Mouse (Mus musculus) megakaryocyte progenitor cell, adult 5-6 weeks (primary cell): Measurements from ENCODE around the gene Acadl. TPM values are rescaled to one million over a fixed set of nuclear protein-coding genes. Genes with fewer than 3 reads are reported as not detected.

Source experiments
- ATAC-seq: replicated peaks from 2 replicates; pipeline ENCODE4 v1.8.0; 2016; ENCODE audit warnings: mild to moderate bottlenecking, moderate TSS enrichment, inconsistent platforms; ENCODE audit not compliant: poor library complexity
- total RNA-seq, 2 experiments: library from RNA; stranded (forward) in 1 of 2; stranded (reverse) in 1 of 2; fragments of 157-497, 149-512 nt in 1 of 2; fragments of 200-1000 nt in 1 of 2; gene quantifications; 2 replicates each; pipeline versions ENCODE4 v1.2.3 to v1.2.4; 2015 to 2017

The Acadl gene
- total RNA-seq (2015) (82.3 and 89.0 TPM in 2 replicates), total RNA-seq (2017) (42.3 and 61.4 TPM in 2 replicates)

DNA sequence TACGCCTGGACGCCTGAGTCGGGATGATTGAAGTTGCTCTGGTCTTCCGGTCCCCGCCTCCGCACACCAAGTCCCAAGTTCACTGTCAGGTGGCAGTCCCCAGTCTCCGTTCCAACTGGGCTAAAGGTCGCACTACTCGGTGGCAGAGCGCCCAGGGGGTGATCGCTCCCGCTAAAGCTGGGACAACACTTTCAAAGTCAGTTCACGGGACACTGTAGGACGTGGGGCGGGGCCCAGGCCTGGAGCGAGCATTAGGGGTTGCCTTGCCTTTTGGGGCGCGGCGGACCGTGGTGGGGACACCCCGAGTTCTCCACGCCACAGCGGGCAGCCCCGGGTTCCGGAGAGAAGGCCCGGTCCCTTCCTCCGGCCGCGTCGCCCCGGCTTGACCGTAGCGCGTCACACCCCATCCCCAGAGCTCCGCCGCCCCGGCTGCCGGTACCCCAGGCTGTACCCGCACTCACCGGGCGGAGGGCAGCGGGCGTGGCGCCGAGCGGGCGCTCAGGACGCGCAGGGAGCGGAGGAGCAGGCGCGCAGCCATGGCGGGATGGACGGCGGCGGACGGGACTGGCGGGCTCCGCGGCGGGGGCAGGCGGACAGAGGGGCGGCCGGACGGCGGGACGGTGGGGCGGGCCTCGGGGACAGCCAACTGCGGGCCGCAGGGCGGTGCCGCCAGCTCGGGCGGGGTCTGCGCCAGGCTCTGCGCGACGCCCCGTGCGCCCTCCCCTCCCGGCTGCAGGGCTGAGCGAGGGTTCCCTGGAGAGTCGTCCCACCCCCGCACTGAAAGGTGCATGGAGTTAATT lies at the start of gene Acadl:
Acadl (minus strand) TSS at position 566 of the 800 bp plus-strand sequence.
- peak; percentile 75 for ATAC-seq

DNA sequence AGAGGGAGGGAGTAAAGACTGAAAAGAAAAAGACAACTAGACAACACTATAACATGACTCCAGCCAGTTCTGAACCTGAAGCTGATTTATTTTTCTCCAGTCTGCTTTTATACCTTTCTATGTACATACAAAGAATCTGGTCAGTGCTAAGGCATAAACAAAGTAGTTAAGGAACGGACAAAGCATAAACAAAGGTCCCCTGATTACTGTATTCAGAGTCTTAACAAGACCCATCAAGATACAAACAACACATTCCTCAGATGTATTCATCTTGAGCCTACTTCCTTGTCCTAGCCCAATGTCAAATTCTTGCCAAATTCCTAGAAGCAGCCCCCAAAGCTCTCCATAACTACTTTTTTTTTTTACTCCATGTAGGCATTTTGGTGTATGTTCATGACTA lies 49.2 kb upstream of the Acadl start:
- ATAC-seq, result no peak

DNA sequence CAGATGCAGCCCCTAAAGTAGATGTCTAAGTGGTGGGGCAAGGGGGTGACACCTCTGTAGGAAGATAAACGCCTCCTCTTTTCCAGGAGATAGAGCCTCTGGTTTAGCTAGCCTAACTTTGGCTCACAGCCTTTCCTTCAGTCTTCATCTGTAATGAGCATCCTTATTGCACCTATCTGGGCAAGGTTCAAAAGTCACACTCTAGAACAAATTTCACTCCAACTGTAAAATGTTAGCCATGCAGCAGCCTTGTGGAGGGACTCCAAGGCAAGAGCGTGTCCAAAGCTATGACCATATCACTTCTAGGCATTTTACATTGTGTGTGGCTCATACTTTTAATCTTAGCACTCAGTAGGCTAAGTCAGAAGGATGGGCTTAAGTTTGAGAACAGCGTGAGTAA lies 39.5 kb upstream of the Acadl start:
- ATAC-seq, result no peak

DNA sequence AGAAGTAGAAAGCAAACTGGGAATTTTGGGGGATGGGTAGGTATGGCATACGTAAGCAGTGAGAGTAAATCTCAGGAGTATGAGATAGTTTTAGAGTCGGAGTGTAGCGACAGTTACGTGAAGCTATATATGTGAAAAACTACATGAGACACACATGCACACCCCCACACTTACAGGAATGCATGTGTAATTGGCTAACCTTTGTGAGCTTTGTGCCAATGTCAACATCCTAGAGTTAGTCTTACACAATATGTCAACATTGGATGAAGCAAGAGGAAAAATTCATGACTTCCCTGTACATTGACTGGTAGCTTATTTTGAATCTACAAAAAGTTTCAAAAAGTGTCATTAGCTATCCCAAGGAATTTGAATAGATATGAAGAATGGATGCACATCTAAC lies 37.9 kb upstream of the Acadl start:
- ATAC-seq, result peak; percentile 71

DNA sequence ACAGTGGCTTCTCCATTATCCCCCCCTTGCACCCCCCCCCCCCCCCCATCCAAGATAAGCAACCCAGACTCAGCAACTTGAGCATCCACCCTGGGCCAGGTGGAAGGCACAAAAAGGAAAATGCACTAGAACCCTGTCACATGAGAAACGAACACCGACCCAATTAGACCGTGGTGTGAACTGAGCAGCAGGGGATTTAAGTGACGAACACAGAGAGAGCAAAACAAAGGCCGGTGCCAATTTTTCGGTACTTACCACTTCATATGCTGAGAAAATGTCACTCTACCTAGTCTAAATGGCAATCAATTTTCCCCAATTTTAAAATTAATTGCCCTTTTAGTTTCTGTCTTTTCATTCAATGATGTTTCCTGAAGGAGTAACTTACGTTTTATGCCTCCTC lies 35.2 kb upstream of the Acadl start:
- no peak for ATAC-seq

DNA sequence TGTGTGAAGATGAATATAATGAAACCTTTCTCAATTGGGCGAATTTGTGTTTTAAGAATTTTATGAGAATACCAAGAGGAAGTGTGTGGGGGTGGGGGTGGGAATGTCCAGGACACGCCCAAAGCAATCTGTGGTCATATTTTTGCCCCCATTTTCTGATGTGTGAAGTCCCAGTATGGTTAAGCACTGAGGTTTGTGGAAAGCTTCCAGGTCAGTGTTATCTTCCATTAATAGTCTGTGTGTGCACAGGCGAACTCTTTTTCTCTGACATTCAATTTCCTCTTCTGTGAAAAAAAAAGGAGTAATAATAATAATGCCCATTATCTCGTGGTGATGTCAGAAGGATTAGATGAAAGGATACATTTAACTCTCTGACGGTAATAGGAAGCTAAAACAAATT lies 33.5 kb upstream of the Acadl start:
- ATAC-seq, result peak; percentile 18

DNA sequence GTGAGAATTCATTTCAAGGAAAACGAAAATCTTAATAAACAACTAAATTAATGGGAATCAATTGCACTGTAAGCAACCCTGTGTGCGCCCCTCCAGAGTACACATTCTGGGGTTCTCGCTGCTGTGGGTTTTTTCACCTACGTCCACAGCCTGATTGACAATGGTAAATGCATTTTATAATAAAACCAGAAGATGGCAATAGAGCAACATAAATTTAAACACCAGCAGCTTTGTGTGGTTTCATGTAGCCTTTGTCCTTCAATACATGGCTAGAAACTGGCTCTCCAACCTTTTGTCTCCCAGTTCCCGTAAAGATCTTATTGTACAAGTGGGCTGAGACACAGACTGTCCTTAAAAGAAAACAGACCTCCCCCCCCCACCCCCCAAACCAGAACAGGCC lies 33.0 kb upstream of the Acadl start:
- peak; percentile 75 for ATAC-seq

DNA sequence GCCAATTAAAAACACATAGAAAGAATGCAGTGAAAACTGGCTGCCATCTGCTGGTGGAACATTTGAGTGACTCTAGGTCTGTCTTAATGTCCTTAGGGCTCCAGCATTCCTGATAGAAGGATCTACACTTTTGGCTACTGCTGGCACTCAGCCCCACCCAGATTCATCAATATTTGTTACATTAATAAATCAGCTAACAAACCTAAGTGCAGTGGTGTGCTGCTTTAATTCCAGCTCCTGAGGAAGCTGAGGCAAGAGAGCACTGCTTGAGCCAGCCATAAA lies 32.7 kb upstream of the Acadl start:
- peak; percentile 73 for ATAC-seq

DNA sequence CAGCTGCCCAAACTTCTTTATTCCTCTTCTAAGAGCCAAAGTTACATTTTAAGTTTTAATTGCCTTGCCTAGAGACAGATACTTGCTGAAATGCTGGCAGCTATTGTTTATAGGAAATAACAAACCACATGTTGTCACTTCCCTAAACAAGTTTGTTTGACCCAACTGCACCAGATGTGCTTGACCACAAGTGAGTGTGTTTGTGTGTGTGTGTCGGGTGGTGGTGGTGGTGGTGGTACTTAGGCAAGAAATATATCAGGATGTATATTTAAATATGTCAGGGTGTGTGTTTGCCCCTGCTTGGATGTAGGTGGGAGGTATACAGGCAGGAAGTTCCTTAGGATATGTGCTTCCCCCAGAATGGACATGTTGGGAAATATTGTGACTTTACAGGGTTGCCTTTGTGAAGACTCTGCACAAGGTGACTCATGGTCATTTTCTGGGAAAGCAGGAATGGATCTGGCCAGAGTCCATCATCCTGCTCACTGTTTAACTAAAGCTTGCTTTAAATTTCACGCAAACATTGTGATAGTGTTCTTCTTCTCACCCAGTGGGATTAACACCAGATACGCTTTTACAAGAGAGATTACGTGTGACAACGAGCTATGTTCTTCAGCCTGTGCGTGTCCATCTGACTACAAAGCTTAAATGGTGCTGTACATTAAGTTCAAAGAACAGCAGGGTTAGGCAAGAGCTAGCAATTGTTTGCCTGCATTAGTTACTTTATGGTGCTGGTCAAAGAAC lies 32.2 kb upstream of the Acadl start:
- peak; percentile 66 for ATAC-seq

DNA sequence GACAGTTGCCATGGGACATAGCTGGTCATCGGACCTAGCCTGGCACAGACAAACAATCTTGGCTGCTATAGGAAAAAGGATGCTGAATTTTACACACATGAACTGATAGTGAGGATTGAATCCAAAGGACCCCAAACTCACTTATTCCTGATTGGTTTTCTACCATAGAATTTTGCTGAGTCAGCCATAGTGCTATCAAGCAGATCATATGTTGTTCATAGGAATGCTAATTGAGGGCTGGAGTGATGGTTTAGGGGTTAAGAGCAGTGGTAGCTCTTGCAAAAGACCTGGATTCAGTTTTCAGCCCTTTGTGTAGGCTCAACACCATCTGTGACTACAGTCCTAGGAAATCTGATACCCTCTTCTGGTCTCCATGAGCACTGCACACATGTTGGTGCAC lies 24.1 kb upstream of the Acadl start:
- no peak for ATAC-seq

DNA sequence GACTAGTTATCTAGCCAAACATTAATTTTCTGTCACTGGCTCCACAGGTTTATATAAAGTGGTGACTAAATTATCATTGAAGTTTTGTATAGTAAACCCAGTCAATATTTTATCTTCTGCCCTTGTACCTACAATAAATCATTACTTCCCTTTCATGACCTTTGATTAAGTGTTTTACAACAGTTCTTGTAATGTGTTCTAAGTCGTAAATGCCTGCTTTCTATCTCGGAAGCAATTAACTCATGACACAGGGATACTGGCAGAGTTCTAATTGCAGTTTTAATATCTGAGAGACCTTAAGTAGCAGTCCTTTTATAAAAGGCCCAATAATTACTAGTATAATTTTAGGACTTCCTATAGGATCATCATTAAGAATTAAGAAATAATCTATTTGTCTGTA lies 17.1 kb upstream of the Acadl start:
- no peak for ATAC-seq

DNA sequence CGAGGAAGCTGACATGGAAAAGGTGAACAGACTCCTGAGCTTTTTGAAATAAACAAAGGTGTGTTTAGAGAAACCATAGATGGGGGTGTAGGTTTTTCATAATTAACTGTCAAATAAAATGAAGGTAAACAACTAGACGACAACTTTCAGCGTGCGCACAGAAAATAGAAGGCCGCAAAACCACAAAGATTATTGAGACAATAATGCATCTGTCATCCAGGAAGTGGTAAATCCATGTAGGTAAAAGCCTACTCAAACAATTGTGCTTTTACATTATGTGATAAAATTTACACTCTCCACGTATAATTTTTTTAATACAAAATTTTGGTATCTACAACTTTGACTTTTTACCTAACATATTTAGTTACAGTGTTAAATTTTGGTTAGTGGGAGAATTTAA lies 11.7 kb upstream of the Acadl start:
- no peak for ATAC-seq

DNA sequence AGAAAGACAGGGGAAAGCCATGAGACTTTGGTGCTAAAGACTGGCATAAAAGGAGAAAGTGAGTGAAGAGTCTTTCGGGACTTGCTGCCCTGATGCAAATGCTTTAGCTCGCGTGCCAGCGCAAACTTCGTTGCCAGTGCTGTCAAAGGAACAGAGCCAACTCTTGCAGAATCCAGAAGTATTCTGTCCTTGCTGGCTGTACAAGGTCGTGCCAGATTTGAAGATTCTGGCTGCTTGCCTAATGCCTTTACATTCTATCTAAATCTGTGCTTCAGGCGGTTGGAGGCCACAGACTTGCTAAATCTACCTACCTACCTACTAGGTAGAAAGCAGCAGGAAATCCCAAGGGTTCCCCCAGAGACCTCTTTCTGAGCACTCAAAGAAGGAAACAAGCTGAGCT lies 8.5 kb upstream of the Acadl start:
- ATAC-seq, result no peak

DNA sequence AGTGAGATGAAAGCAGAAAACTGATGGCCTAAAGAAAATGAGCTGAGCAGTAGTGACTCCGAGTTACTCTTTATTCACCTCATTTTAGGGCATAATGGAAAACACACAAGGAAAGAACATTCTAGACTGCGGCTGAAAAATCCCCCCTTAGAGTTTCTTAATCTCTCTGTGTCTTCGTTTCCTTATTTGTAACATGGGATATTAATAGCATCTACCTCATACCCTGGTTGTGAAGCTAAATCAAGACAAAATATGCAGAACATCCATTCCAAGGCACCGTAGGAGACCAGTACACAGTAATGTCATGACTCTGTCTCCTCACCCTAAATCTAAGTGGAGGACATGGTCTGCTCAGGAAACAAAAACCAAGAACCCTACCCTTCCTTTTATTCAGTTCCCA lies 2.6 kb upstream of the Acadl start:
- no peak for ATAC-seq

DNA sequence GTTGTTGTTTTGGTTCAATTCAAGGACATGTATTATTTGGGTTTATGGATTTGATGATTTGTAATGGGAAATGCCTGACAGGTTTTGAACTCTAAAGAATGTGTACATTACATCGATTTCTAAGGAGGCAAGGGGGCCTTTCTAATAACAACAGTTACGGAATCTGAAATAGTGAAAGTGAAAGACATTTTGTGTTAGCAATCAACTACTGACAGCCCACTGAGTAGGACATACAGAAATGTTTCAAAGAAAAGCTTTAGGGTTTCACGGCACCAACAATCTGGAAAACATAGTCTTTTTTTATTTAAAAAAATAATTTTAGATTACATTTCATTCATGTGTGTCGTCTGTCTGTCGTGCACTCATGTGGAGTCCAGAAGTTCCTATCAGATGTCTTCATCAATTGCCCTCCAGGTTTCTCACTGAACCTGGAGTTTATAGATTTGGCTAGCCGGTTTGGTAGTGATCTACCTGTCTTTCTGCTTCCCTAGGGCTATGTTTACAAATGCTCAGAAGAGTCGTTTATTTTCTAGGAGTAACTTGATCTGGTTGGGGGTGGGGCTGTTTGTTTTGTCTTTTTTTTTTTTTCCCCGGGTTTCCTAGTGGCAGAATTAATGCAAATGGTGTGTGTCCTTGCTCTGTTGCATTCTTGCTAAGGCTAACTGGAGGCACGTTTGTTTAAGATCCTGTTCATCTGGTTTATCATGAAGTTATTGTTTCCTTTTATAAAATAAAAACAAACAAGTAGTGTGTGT lies 841 bp upstream of the Acadl start:
- no peak for ATAC-seq

DNA sequence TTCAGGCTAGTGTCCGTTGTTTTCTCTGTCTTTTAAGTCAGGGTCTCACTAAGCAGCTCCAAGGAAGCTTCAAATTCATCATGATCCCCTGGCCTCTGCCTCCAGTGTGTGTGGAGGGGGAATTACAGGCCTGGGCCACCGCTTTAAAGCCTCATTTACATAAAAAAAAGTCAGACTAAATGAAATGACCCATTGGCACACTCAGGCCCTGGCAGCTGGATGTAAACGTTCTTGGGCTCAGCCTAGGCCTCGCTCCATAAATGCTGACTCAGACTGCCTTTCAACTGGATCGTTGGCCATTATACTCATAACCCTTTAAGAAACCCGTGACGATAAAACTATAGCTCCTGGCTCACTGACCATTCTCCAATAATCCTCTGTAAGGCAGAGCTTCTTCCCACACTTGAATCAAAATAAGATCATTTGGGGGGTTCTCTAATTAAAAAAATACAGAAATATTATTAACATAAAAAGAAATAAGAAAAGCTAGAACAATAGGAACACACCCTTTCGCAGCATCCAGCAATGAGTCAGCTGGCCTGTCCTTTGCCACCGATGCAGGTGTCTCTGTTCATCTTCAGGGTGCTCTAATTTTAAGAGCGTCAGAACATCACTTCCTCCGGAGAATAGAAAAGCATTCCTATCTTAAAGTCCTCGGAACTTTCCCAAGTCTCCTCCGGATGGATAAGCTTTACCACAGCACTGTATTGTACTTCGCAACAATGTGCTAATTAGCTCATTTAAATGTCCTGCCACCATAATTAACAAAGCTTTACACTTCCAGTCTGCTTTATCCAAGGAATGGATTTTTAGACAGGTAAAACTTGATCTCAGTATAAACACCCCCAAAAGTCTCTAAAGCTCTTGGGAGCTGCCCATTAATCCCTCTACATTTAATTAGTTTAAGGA lies 1.1 kb downstream of the Acadl start:
- no peak for ATAC-seq

DNA sequence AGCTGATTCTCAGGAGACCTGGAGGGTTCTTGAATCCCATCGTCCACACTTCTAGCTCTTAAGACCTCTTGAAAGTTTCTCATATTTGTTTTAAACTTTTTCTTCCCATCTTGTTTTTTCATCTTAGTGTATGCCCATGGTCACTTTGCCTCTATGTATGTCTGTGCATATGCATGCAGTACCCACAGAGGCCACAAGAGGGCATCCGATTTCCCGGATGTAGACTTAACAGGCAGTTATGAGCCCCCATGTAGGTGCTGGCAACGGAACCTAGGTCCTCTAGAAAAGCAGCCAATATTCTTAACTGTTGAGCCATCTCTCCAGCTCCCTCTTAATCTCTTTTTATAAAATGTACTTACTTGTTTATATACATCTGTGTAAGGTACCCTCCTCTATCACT lies 15.6 kb downstream of the Acadl start:
- ATAC-seq, result peak; percentile 49; the same call in 1 of the 2 replicates

DNA sequence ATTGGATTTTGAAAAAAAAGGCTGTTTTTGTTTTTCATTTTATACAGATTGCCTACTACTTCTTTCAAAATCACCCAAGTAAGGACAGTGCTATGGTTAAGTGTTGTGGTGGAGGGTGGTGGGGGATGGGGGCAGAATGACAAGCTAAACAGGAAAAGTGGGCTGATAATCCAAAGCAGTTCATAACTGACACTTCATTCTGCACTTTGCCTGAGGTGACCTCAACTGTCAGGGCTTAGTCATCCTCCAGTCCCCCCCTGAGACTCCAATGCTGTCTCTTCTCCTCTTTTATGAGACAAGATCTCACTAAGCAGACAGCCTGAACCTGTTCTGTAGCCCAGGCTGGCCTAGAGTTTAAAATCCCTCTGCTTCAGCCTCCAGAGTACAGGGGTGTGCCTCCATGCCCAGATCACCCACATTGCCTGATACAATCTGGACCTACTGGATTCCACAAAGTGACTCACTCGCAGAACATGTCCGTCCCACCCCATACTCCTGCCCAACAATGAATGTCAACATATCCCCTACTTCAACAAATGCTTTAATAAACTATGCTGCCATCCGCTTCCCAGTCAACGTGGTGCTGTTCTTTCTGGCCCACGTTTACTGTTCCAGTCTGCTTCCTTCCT lies 17.3 kb downstream of the Acadl start:
- ATAC-seq, result peak; percentile 71

DNA sequence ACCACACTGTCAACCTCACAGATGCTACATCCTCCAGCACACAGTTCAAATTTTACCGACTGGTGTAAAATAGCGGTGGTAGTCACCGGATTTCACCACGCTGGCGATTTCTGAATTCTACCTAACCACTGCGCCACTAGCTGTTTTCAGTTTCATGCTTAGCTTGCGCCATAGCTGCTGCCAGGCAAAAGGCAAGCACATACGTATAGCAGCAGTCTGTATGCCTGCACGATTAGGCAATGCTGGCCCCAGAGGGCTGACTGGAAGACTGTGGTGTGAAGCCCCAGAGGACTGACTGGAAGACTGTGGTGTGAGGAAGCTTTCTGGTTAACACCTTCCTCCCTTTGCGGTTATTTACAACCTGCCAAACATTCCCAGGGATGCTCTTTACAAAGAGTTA lies 21.1 kb downstream of the Acadl start:
- ATAC-seq, result peak; percentile 76

DNA sequence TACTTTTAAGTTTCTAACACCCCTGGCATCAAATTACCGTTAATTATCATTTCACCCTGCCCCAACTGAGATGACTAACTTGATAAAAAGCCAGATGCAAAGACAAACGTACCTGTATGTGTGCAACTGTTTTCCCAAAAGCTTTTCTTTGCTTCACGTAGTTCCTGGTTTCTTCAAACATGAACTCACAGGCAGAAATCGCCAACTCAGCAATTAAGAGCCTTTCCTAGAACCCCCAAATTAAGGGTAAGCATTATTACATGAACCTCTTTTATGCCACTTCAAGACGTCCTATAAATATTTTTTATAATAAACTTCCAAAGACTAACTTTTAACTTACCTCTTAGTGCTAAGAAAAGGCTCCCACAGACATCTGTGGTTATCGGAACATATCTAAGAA lies 21.6 kb downstream of the Acadl start:
- no peak for ATAC-seq
